In the genomic region with DNA sequence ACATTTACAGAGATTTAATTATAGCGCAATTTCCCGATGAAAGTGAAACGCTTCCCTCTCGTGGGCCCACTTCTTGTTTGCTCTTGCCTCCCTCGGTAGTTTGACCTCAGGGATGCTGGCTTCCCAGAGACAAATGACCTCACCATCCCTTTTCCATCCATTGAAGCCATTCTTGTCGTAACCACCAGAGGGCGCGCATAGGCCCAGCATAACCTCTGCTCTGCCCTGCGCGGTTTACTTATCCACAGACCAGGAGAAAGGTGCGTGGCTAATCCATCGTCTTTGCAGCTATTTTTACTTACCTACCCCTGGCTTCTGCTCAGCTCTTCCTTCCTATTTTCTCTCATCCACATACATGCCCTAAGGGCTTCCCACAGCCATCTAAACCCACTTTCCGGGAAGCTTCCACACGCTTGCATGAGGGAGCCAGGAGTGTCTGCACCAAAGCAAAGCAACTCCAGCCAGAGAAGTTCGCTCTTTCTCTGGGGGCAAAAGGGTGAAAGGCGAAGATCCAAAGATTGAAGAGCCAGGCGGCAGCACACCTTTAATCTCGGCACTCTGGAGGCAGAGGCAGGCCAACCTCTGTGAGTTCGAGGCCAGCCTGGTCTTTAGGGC, we compare ENCODE assay signal across 7 mouse cellular contexts. TPM values are rescaled to one million over a fixed set of nuclear protein-coding genes. Genes with fewer than 3 reads are reported as not detected.
DNase-seq lines count a peak whose midpoint lies in the region; ATAC-seq lines count a peak whose summit lies in the region.

No protein-coding gene starts in this region.

- no peaks in the 10 kb centered on the region for H3K27me3 ChIP-seq in intestine, embryonic 14.5 days (replicated peaks; ENCODE audit: control insufficient read depth, insufficient read depth, low read length)
- H3K27me3 ChIP-seq in midbrain, embryonic 13.5 days = no peaks in the 10 kb centered on the region

- peak; percentile 77 to 80 for DNase-seq in adrenal gland, adult 18-20 months (ENCODE audit: low spot score in 2 of 2)
- peak; percentile 91 for DNase-seq in embryo, embryonic 10 days (ENCODE audit: low spot score)
- DNase-seq in gastrocnemius, postnatal 36 days = peak; percentile 57 to 71
- DNase-seq in intestine, embryonic 14.5 days (ENCODE audit: low spot score) = peak; percentile 92
- peak; percentile 79 for DNase-seq in left cerebral cortex, postnatal 4 days
- DNase-seq in spleen, adult 18-20 months = peak; percentile 33 to 69

- peak; percentile 82 for ATAC-seq in intestine, embryonic 14.5 days (replicated peaks; ENCODE audit: low FRiP score, low TSS enrichment, low read depth)
- peak; percentile 78 for ATAC-seq in midbrain, embryonic 13.5 days

- no peaks in the 10 kb centered on the region for H3K9me3 ChIP-seq in intestine, embryonic 14.5 days (ENCODE audit: control insufficient read depth, low read length)
- no peaks in the 10 kb centered on the region for H3K9me3 ChIP-seq in midbrain, embryonic 13.5 days

- H3K4me1 ChIP-seq in intestine, embryonic 14.5 days (replicated peaks; ENCODE audit: control insufficient read depth, insufficient read depth, low read length) = no peaks in the 10 kb centered on the region
- H3K4me1 ChIP-seq in midbrain, embryonic 13.5 days (replicated peaks) = no peaks in the 10 kb centered on the region

- no peak overlapping the region for H3K4me2 ChIP-seq in intestine, embryonic 14.5 days (ENCODE audit: low read length)
- no peak overlapping the region for H3K4me2 ChIP-seq in midbrain, embryonic 13.5 days (replicated peaks)

- H3K27ac ChIP-seq in intestine, embryonic 14.5 days (ENCODE audit: low read depth) = no peak overlapping the region
- no peak overlapping the region for H3K27ac ChIP-seq in midbrain, embryonic 13.5 days

- H3K9ac ChIP-seq in intestine, embryonic 14.5 days (ENCODE audit: low read length) = no peak overlapping the region
- no peak overlapping the region for H3K9ac ChIP-seq in midbrain, embryonic 13.5 days (replicated peaks)

- intact Hi-C loops in gastrocnemius, postnatal 36 days (cut with DNase I) = no loop called here
- intact Hi-C loops in left cerebral cortex, postnatal 4 days (cut with DNase I) = no loop called here

- H3K36me3 ChIP-seq in intestine, embryonic 14.5 days (ENCODE audit: control insufficient read depth, insufficient read depth, low read length) = no peaks in the 10 kb centered on the region
- no peaks in the 10 kb centered on the region for H3K36me3 ChIP-seq in midbrain, embryonic 13.5 days

- 22% methylated on average over 19 of the region's 19 CpGs for WGBS in intestine, embryonic 14.5 days
- WGBS in midbrain, embryonic 13.5 days = 24% methylated on average over 19 of the region's 19 CpGs

- H3K4me3 ChIP-seq in intestine, embryonic 14.5 days (ENCODE audit: low read depth, low read length) = no peak overlapping the region
- H3K4me3 ChIP-seq in midbrain, embryonic 13.5 days (replicated peaks) = no peak overlapping the region

RNA-seq across cellular contexts. Expression of a gene that starts 6.3 kb away (rescaled TPM):
- total RNA-seq in adrenal gland, adult 18-20 months (2021) = not detected
- total RNA-seq in gastrocnemius, postnatal 36 days (2021) = not detected
- polyA plus RNA-seq in intestine, embryonic 14.5 days (2014; fragmentation: Nextera tagmentation; extraction: Ambion mirVana) = not detected in 2 replicates
- not detected for total RNA-seq in left cerebral cortex, postnatal 4 days (2021)
- not detected in 2 replicates for polyA plus RNA-seq in midbrain, embryonic 13.5 days (2015; fragmentation: Nextera tagmentation; extraction: Ambion mirVana)

RNA-seq across cellular contexts. Expression of a gene that starts 13.5 kb away (rescaled TPM):
- 10 to 100 TPM; 19.6 to 23.9 TPM for total RNA-seq in adrenal gland, adult 18-20 months (2021)
- total RNA-seq in gastrocnemius, postnatal 36 days (2021) = 1 to 10 TPM; 7.4 to 8.5 TPM
- polyA plus RNA-seq in intestine, embryonic 14.5 days (2014; fragmentation: Nextera tagmentation; extraction: Ambion mirVana) = 50.5 and 54.8 TPM in 2 replicates
- 10 to 100 TPM; 23.4 to 28.5 TPM for total RNA-seq in left cerebral cortex, postnatal 4 days (2021)
- 56.6 and 68.3 TPM in 2 replicates for polyA plus RNA-seq in midbrain, embryonic 13.5 days (2015; fragmentation: Nextera tagmentation; extraction: Ambion mirVana)

RNA-seq across cellular contexts. Expression of a gene that starts 45.7 kb away (rescaled TPM):
- 10 to 100 TPM; 16.7 to 18.2 TPM for total RNA-seq in adrenal gland, adult 18-20 months (2021)
- total RNA-seq in gastrocnemius, postnatal 36 days (2021) = 10 to 100 TPM in 1 of 2 experiments, 1 to 10 TPM in 1; 8.2 to 12.1 TPM
- polyA plus RNA-seq in intestine, embryonic 14.5 days (2014; fragmentation: Nextera tagmentation; extraction: Ambion mirVana) = 5.5 and 6.6 TPM in 2 replicates
- 10 to 100 TPM; 42.2 to 45.3 TPM for total RNA-seq in left cerebral cortex, postnatal 4 days (2021)
- 9.4 and 9.6 TPM in 2 replicates for polyA plus RNA-seq in midbrain, embryonic 13.5 days (2015; fragmentation: Nextera tagmentation; extraction: Ambion mirVana)
